Mouse (Mus musculus) hindbrain, embryonic 13.5 days (tissue): Measurements from ENCODE around the gene Snd1. TPM values are rescaled to one million over a fixed set of nuclear protein-coding genes. Genes with fewer than 3 reads are reported as not detected.

Source experiments
- ATAC-seq: fragments of 200-750 bp; cut with Nextera tagmentation; 2 replicates; pipeline ENCODE4 v1.8.0; 2017; ENCODE audit warnings: moderate TSS enrichment; ENCODE audit not compliant: low FRiP score
- H3K27ac ChIP-seq: fragments of 300-500 bp; sonication (generic); 2 replicates; pipeline ENCODE4 v1.5.1; 2015; ENCODE audit warnings: inconsistent platforms, mild to moderate bottlenecking, moderate library complexity
- H3K27me3 ChIP-seq: fragments of 300-500 bp; sonication (generic); 2 replicates; pipeline ENCODE4 v1.6.1; 2015; ENCODE audit warnings: mild to moderate bottlenecking, inconsistent platforms
- H3K36me3 ChIP-seq: fragments of 300-500 bp; sonication (generic); 2 replicates; pipeline ENCODE4 v1.6.1; 2015; ENCODE audit warnings: mild to moderate bottlenecking, inconsistent platforms
- H3K4me1 ChIP-seq: fragments of 300-500 bp; sonication (generic); replicated peaks from 2 replicates; pipeline ENCODE4 v1.6.1; 2015; ENCODE audit warnings: inconsistent platforms
- H3K4me2 ChIP-seq: fragments of 300-500 bp; sonication (generic); 2 replicates; pipeline ENCODE4 v1.6.1; 2015; ENCODE audit warnings: inconsistent platforms, mild to moderate bottlenecking, moderate library complexity
- H3K4me3 ChIP-seq: fragments of 300-500 bp; sonication (generic); 2 replicates; pipeline ENCODE4 v1.5.1; 2015; ENCODE audit warnings: mild to moderate bottlenecking, inconsistent platforms
- H3K9ac ChIP-seq: fragments of 300-500 bp; sonication (generic); 2 replicates; pipeline ENCODE4 v1.6.1; 2015; ENCODE audit warnings: mild to moderate bottlenecking, inconsistent platforms
- H3K9me3 ChIP-seq: fragments of 300-500 bp; sonication (generic); 2 replicates; pipeline ENCODE4 v1.6.1; 2016; ENCODE audit warnings: inconsistent platforms
- WGBS: fragments of 180-500 bp; shearing (Covaris S2); methylation state at CpG from one replicate; pipeline ENCODE4 v1.1.7; 2015; 5-methylcytosine and 5-hydroxymethylcytosine counted together
- polyA plus RNA-seq: library from polyadenylated mRNA; unstranded; fragments of >200 nt; fragmentation: Nextera tagmentation; extraction: Ambion mirVana; gene quantifications from 2 replicates; pipeline ENCODE4 v1.2.1, GENCODE M21; 2015

Gene Snd1
- polyA plus RNA-seq, 1 experiment from 2014 or later, result 81.2 TPM

GRCm38 (mm10) chr6:28879315-28879714 lies 404.4 kb downstream of the Snd1 start:
- H3K9ac ChIP-seq, result no peak overlapping the region
- ATAC-seq, result no peak
- H3K9me3 ChIP-seq, result no peaks in the 10 kb centered on the region
- H3K4me1 ChIP-seq, result peaks cover 82% of the 10 kb centered on the region
- no peaks in the 10 kb centered on the region for H3K27me3 ChIP-seq
- H3K4me2 ChIP-seq, result no peak overlapping the region
- H3K27ac ChIP-seq, result no peak overlapping the region
- H3K4me3 ChIP-seq, result no peak overlapping the region
- 68% methylated on average over 8 of the region's 8 CpGs for WGBS
- peaks cover 10% of the 10 kb centered on the region; the same call in 1 of the 2 replicates for H3K36me3 ChIP-seq

- Histone ChIP-seq H3K36me3 (peaks cover 23% of the 10 kb centered on the region), H3K4me2 (no peak overlapping the region), H3K4me3 (no peak overlapping the region), H3K9me3 (no peaks in the 10 kb centered on the region), H3K27ac (no peak overlapping the region), H3K9ac (no peak overlapping the region), H3K4me1 (peaks cover 67% of the 10 kb centered on the region), H3K27me3 (no peaks in the 10 kb centered on the region)
- ATAC-seq, result no peak
- WGBS, result 93% methylated on average over 4 of the region's 4 CpGs
Observed at GRCm38 (mm10) chr6:28880909-28881308, 406.0 kb downstream of the Snd1 start.

DNA sequence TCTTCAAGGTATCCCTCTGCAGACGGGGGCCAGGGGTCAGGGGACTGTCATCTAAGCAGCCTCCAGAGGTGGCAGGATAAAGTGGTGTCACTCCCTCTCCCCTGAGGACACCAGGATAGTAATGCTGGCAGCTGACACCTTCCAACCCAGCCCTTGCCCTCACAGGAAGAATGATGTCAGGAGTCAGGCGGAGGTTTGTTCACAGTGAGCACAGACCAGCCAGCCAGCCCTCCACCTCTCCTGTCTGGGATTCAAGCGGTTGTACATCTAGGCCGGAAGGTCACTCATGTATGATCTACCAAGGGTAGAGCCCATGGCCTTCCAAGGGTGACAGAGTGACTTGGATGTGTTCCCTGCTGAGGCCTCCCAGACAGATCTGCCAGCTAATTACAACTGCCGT lies 408.6 kb downstream of the Snd1 start:
- Histone ChIP-seq H3K4me2 (no peak overlapping the region), H3K36me3 (peaks cover 34% of the 10 kb centered on the region), H3K27ac (no peak overlapping the region), H3K4me3 (no peak overlapping the region), H3K9ac (no peak overlapping the region), H3K4me1 (peaks cover 47% of the 10 kb centered on the region), H3K27me3 (0 out of 2 replicates have a peak, but pooled peaks cover 2% of the 10 kb centered on the region), H3K9me3 (no peaks in the 10 kb centered on the region)
- 61% methylated on average over 5 of the region's 5 CpGs for WGBS
- no peak for ATAC-seq

- WGBS, result 90% methylated on average over 7 of the region's 7 CpGs
- Histone ChIP-seq H3K27me3 (0 out of 2 replicates have a peak, but pooled peaks cover 2% of the 10 kb centered on the region), H3K9me3 (no peaks in the 10 kb centered on the region), H3K4me2 (no peak overlapping the region), H3K9ac (no peak overlapping the region), H3K4me1 (peaks cover 45% of the 10 kb centered on the region), H3K4me3 (no peak overlapping the region), H3K36me3 (peaks cover 34% of the 10 kb centered on the region), H3K27ac (no peak overlapping the region)
- no peak for ATAC-seq
Observed at GRCm38 (mm10) chr6:28886724-28887440, 411.9 kb downstream of the Snd1 start.

DNA sequence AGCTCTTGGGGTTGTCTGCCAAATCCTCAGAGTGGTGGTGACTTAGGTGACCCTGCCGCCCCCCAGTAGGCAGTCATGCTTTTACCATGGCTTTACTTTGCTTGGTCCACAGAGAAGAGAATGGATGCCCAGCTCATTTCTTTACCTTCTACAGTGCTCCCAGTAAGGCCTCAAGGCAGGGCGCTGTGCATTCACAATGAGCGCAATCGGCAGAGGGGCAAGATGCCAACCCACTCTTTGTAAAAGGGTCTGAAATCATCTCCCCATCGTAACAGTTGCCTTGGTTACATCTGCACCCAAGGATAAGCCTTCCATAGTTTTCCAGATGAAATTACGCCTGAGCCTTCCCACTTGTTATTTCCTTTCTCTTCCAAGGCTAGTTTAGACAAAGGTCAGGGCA lies 415.5 kb downstream of the Snd1 start:
- H3K27ac ChIP-seq, result peak overlapping the region; percentile 71
- peak; percentile 65 for ATAC-seq
- no peak overlapping the region for H3K9ac ChIP-seq
- H3K36me3 ChIP-seq, result peaks cover 20% of the 10 kb centered on the region
- no peak overlapping the region for H3K4me3 ChIP-seq
- 48% methylated on average over 6 of the region's 6 CpGs for WGBS
- 0 out of 2 replicates have a peak, but pooled peaks cover 2% of the 10 kb centered on the region for H3K27me3 ChIP-seq
- peaks cover 46% of the 10 kb centered on the region for H3K4me1 ChIP-seq
- H3K9me3 ChIP-seq, result no peaks in the 10 kb centered on the region
- no peak overlapping the region for H3K4me2 ChIP-seq

DNA sequence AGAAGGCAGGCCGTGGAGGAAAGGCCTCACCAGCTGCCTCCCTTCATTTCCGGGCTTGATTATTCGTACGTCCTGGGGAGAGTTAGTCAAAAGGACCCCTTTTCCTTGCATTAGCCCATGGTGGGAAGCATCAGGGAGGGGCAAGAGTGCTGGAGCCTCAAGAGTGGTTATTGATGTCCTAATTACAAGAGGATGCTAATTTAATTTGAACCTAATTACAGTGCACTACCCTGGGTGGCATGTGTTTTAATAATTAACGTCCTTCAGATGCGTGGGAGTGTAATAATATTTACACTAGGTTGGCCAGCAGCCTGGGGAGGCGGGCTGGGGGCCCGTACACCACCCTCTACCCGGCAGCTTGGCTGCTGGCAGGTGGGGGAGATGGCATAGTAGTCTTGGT lies 416.5 kb downstream of the Snd1 start:
- peaks cover 11% of the 10 kb centered on the region for H3K36me3 ChIP-seq
- H3K9ac ChIP-seq, result no peak overlapping the region
- H3K4me3 ChIP-seq, result no peak overlapping the region
- peak overlapping the region; percentile 48; the same call in 1 of the 2 replicates for H3K27ac ChIP-seq
- H3K27me3 ChIP-seq, result no peaks in the 10 kb centered on the region
- peaks cover 49% of the 10 kb centered on the region for H3K4me1 ChIP-seq
- peak; percentile 22 for ATAC-seq
- no peaks in the 10 kb centered on the region for H3K9me3 ChIP-seq
- no peak overlapping the region for H3K4me2 ChIP-seq
- WGBS, result 15% methylated on average over 9 of the region's 9 CpGs

DNA sequence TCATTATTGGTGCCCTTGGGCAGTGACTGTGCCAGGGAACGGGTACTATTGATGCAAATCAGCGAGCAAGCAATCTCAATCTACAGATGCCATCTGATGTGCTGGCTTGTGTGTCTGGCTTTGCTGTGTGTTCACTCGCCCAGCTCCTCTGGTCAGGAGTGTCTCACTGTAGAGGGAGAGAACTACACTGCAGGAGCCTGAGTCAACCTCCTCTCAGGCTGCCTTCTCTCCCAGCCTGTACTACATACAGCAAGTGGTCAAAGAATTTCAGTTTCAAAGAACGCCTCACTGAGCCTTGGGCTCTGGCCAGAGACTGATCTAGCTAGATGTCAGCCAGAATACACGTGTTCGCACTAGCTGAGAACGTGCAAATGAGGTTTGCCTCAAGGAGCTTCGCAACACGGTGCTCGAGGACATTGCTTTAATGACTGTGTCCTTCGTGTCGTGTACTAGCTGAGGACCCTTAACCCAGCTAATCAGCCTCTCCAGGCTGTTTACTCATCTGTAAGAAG lies 420.1 kb downstream of the Snd1 start:
- Histone ChIP-seq H3K9ac (no peak overlapping the region), H3K9me3 (no peaks in the 10 kb centered on the region), H3K27ac (no peak overlapping the region), H3K4me1 (peaks cover 55% of the 10 kb centered on the region), H3K4me3 (no peak overlapping the region), H3K27me3 (no peaks in the 10 kb centered on the region), H3K36me3 (no peaks in the 10 kb centered on the region), H3K4me2 (no peak overlapping the region)
- ATAC-seq, result no peak
- 58% methylated on average over 12 of the region's 12 CpGs for WGBS

DNA sequence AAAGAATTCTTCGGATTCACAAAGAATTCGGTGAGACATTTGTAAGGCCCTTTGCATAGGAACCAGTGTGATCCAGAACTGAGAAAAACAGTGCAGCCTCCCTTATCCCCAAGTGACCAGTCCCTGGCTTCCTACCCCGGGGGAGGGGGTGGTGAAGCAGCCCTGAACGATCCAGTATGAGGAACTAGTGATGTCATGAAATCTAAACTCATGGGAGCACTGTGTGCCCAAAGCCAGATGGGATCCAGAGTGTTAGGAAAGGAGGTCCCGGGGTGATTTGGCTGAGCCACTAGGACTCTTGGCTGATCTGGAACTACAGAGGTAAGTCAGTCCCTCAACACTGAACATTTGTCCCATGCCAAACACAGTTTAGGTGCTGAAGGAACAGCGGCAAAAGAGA lies 420.8 kb downstream of the Snd1 start:
- Histone ChIP-seq H3K27me3 (no peaks in the 10 kb centered on the region), H3K27ac (no peak overlapping the region), H3K4me2 (no peak overlapping the region), H3K9ac (no peak overlapping the region), H3K4me3 (no peak overlapping the region), H3K9me3 (no peaks in the 10 kb centered on the region), H3K36me3 (no peaks in the 10 kb centered on the region), H3K4me1 (peaks cover 48% of the 10 kb centered on the region)
- WGBS, result 73% methylated on average over 6 of the region's 6 CpGs
- ATAC-seq, result no peak

- Histone ChIP-seq H3K9me3 (no peaks in the 10 kb centered on the region), H3K9ac (no peak overlapping the region), H3K36me3 (no peaks in the 10 kb centered on the region), H3K27ac (no peak overlapping the region), H3K27me3 (no peaks in the 10 kb centered on the region), H3K4me2 (no peak overlapping the region), H3K4me3 (no peak overlapping the region), H3K4me1 (peaks cover 37% of the 10 kb centered on the region)
- WGBS, result 14% methylated on average over 5 of the region's 5 CpGs
- ATAC-seq, result no peak
Observed at GRCm38 (mm10) chr6:28896762-28897320, 421.9 kb downstream of the Snd1 start.

- Histone ChIP-seq H3K27me3 (0 out of 2 replicates have a peak, but pooled peaks cover 1% of the 10 kb centered on the region), H3K4me1 (peaks cover 30% of the 10 kb centered on the region), H3K9me3 (no peaks in the 10 kb centered on the region), H3K4me2 (no peak overlapping the region), H3K36me3 (no peaks in the 10 kb centered on the region), H3K4me3 (no peak overlapping the region), H3K27ac (no peak overlapping the region), H3K9ac (no peak overlapping the region)
- ATAC-seq, result no peak
- WGBS, result 54% methylated on average over 11 of the region's 11 CpGs
Observed at GRCm38 (mm10) chr6:28897326-28898085, 422.6 kb downstream of the Snd1 start.

DNA sequence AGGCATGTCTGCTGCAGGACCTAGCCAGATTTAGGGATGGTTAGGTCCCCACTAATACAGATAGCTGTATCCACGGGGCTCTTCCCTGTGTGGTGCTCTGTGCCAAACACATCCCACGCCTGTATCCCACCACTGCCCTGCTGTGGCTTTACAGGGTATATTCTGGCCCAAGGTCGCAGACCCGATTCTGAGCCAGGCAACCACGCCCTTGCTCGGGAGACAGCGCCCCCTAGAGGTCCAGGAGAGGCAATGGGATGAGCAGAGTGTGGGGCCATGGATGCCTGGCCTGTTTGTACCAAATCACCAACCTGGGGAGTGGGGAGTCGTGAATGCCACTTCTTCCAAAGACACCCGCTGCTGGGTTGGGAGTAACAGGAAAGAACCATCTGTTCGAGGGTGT lies 423.9 kb downstream of the Snd1 start:
- Histone ChIP-seq H3K4me2 (no peak overlapping the region), H3K4me3 (no peak overlapping the region), H3K27me3 (0 out of 2 replicates have a peak, but pooled peaks cover 3% of the 10 kb centered on the region), H3K4me1 (peaks cover 27% of the 10 kb centered on the region), H3K9me3 (no peaks in the 10 kb centered on the region), H3K27ac (no peak overlapping the region), H3K9ac (no peak overlapping the region), H3K36me3 (no peaks in the 10 kb centered on the region)
- 15% methylated on average over 10 of the region's 10 CpGs for WGBS
- ATAC-seq, result no peak

DNA sequence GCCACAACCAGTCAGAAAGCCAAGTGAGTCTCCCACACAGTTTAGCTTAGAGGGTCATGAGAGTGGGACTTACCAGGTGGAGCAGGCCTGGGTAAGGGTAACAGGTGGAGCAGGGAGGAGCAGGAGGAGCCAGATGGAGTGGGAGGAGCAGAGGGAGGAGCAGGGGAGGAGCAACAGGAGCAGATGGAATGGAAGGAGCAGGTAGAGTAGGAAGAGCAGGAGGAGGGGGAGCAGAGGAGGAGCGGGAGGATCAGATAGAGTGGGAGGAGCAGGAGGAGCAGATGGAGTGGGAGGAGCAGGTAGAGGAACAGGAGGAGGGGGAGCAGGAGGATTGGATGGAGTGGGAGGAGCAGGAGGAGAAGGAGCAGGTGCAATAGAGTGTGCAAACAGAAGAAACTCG lies 427.6 kb downstream of the Snd1 start:
- no peaks in the 10 kb centered on the region for H3K36me3 ChIP-seq
- WGBS, result 65% methylated on average over 2 of the region's 2 CpGs
- H3K9ac ChIP-seq, result no peak overlapping the region
- peaks cover 16% of the 10 kb centered on the region; the same call in 1 of the 2 replicates for H3K4me1 ChIP-seq
- no peak overlapping the region for H3K27ac ChIP-seq
- no peak overlapping the region for H3K4me3 ChIP-seq
- H3K4me2 ChIP-seq, result no peak overlapping the region
- no peak for ATAC-seq
- H3K27me3 ChIP-seq, result 0 out of 2 replicates have a peak, but pooled peaks cover 3% of the 10 kb centered on the region
- H3K9me3 ChIP-seq, result no peaks in the 10 kb centered on the region
